Mouse (Mus musculus): ENCODE results near the gene Lyzl4. TPM values are rescaled to one million over a fixed set of nuclear protein-coding genes. Genes with fewer than 3 reads are reported as not detected.

The Lyzl4 gene
- polyA plus RNA-seq, 1 experiment = 145 TPM

DNA sequence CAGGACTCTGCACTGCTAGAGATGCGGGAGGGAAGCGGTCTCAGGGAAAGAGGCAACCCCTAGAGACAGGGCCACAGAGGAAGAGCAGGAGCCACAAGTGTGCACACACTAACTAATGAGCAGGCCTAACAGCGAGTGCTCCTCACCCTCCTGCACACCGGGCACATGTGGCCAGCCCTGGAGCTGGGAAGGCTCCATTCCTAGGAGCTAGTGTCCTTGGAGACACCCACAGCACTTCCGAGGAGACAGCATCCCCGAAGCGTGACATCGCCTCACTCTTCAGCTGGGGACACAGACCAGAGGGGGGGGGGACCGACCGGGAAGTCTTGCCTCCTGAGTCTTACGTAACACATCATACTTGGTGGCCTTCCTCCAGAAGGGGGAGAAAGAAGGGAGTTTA is 25.9 kb upstream of the Lyzl4 start:
- Histone ChIP-seq H3K4me3 (ENCODE audit: control insufficient read depth, low read depth, low read length) (no peak overlapping the region), H3K36me3 (ENCODE audit: control insufficient read depth, insufficient read depth, low read length) (no peaks in the 10 kb centered on the region), H3K27ac (ENCODE audit: control insufficient read depth, insufficient read depth, low read depth, low read length) (no peak overlapping the region), H3K27me3 (ENCODE audit: control insufficient read depth, insufficient read depth, low read length) (no peaks in the 10 kb centered on the region), H3K4me1 (ENCODE audit: control insufficient read depth, insufficient read depth, low read length) (peaks cover 14% of the 10 kb centered on the region)
- TF ChIP-seq CTCF (IDR thresholded peaks at IDR 0.05; ENCODE audit: control insufficient read depth, insufficient read depth, insufficient replicate concordance, low read depth, low read length) (no peak), POLR2A (IDR thresholded peaks at IDR 0.05; ENCODE audit: control insufficient read depth, low read depth, low read length) (no peak)

DNA sequence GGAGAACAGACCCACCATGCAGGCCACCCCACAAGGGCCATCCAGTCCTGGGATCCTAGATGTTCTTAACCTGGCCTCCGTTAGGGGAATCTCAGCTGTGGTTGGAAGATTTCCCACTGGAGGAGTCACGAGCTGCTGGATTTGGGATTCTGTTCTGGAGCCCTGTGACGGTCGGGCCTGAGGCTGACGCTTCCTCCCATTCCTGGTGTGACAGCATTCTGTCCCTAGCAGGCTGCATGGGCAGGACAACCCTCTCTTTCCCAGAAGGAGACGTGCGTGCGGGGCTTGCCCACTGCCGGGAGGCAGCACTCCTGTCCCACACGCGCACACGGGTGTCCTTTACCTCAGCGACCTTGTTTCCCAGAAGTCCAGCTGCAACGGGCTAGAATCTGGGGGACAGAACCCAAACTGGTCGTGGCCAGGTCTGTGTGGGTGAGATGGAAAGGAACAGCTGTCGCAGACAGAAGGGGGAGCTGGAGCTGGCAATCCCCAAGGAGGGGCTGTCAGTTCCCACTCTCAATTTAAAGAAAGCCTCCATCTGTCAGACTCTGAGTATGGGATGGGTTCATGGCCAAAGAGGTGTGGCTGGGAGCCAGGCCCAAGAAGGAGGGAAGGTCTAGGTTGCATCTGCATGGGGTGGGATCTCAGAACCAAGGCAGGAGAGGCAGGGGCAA is 25.2 kb upstream of the Lyzl4 start:
- H3K27me3 ChIP-seq (ENCODE audit: control insufficient read depth, insufficient read depth, low read length) = no peaks in the 10 kb centered on the region
- no peaks in the 10 kb centered on the region for H3K36me3 ChIP-seq (ENCODE audit: control insufficient read depth, insufficient read depth, low read length)
- H3K27ac ChIP-seq (ENCODE audit: control insufficient read depth, insufficient read depth, low read depth, low read length) = no peak overlapping the region
- no peak for TF ChIP-seq CTCF (IDR thresholded peaks at IDR 0.05; ENCODE audit: control insufficient read depth, insufficient read depth, insufficient replicate concordance, low read depth, low read length)
- TF ChIP-seq POLR2A (IDR thresholded peaks at IDR 0.05; ENCODE audit: control insufficient read depth, low read depth, low read length) = no peak
- peaks cover 14% of the 10 kb centered on the region for H3K4me1 ChIP-seq (ENCODE audit: control insufficient read depth, insufficient read depth, low read length)
- H3K4me3 ChIP-seq (ENCODE audit: control insufficient read depth, low read depth, low read length) = no peak overlapping the region

DNA sequence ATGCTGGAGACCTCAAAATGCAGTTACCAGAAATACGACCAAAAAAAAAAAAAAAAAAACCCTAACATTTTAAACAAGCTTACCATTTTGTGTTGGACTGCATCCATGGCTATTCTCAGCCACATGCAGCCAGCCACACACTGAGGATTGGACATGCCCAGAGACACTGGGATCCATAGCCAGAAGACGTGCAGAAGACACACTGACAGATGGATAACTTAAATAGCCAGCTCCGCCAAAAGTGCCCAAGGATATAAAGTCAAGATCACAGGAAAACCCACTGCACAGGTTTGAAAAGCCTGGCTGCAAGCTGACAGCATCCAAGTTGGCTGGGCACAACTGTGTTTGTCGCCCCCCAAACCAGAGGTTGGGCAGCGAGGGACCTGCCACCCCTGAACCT is 22.2 kb upstream of the Lyzl4 start:
- TF ChIP-seq POLR2A (IDR thresholded peaks at IDR 0.05; ENCODE audit: control insufficient read depth, low read depth, low read length) (no peak), CTCF (IDR thresholded peaks at IDR 0.05; ENCODE audit: control insufficient read depth, insufficient read depth, insufficient replicate concordance, low read depth, low read length) (no peak)
- H3K4me3 ChIP-seq (ENCODE audit: control insufficient read depth, low read depth, low read length) = no peak overlapping the region
- no peak overlapping the region for H3K27ac ChIP-seq (ENCODE audit: control insufficient read depth, insufficient read depth, low read depth, low read length)
- H3K36me3 ChIP-seq (ENCODE audit: control insufficient read depth, insufficient read depth, low read length) = no peaks in the 10 kb centered on the region
- no peaks in the 10 kb centered on the region for H3K27me3 ChIP-seq (ENCODE audit: control insufficient read depth, insufficient read depth, low read length)
- H3K4me1 ChIP-seq (ENCODE audit: control insufficient read depth, insufficient read depth, low read length) = peaks cover 3% of the 10 kb centered on the region

DNA sequence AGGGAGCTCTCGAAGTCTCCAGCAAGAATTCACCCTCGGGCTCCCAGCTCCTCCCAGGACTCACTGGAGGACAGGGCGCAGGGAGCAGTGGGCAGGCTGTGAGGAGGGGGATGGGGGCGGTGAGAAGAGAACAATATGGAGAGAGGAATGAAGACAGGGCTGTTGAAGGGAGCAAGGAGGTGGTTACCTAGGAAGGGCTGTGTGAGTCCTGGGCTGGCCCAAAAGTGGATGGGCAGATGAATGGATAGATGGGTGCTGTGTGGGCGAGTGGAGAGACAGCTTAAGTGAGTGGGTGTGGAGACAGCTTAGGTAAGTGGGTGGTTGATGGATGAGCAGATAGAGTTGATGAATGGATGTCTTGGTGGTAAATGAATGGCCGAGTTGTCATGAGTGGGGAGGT is 21.6 kb upstream of the Lyzl4 start:
- Histone ChIP-seq H3K27ac (ENCODE audit: control insufficient read depth, insufficient read depth, low read depth, low read length) (no peak overlapping the region), H3K27me3 (ENCODE audit: control insufficient read depth, insufficient read depth, low read length) (no peaks in the 10 kb centered on the region), H3K4me1 (ENCODE audit: control insufficient read depth, insufficient read depth, low read length) (no peaks in the 10 kb centered on the region), H3K36me3 (ENCODE audit: control insufficient read depth, insufficient read depth, low read length) (no peaks in the 10 kb centered on the region), H3K4me3 (ENCODE audit: control insufficient read depth, low read depth, low read length) (no peak overlapping the region)
- no peak for TF ChIP-seq POLR2A (IDR thresholded peaks at IDR 0.05; ENCODE audit: control insufficient read depth, low read depth, low read length)
- no peak for TF ChIP-seq CTCF (IDR thresholded peaks at IDR 0.05; ENCODE audit: control insufficient read depth, insufficient read depth, insufficient replicate concordance, low read depth, low read length)

DNA sequence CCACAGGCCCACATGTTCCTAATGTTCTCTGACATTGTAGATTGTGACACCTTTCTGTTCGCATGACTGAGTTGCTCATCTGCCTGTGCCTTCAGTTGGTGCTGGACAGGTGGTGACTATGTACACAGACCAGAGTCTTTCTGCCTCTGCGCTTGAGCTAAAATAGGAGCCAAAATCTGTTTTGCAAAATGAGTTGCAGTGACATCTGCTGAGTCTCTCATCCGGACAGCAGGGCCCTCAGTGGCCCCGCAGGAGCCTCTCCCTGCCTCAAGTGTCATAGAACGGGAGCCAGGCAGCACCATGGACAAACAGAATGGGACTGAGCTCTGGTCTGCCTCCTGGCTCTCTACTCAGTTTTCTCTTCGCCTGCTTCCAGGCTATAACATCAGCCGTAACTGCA is 17.9 kb upstream of the Lyzl4 start:
- H3K27me3 ChIP-seq (ENCODE audit: control insufficient read depth, insufficient read depth, low read length) = no peaks in the 10 kb centered on the region
- H3K27ac ChIP-seq (ENCODE audit: control insufficient read depth, insufficient read depth, low read depth, low read length) = no peak overlapping the region
- no peak overlapping the region for H3K4me3 ChIP-seq (ENCODE audit: control insufficient read depth, low read depth, low read length)
- no peaks in the 10 kb centered on the region for H3K36me3 ChIP-seq (ENCODE audit: control insufficient read depth, insufficient read depth, low read length)
- H3K4me1 ChIP-seq (ENCODE audit: control insufficient read depth, insufficient read depth, low read length) = no peaks in the 10 kb centered on the region
- TF ChIP-seq POLR2A (IDR thresholded peaks at IDR 0.05; ENCODE audit: control insufficient read depth, low read depth, low read length) (no peak), CTCF (IDR thresholded peaks at IDR 0.05; ENCODE audit: control insufficient read depth, insufficient read depth, insufficient replicate concordance, low read depth, low read length) (no peak)

DNA sequence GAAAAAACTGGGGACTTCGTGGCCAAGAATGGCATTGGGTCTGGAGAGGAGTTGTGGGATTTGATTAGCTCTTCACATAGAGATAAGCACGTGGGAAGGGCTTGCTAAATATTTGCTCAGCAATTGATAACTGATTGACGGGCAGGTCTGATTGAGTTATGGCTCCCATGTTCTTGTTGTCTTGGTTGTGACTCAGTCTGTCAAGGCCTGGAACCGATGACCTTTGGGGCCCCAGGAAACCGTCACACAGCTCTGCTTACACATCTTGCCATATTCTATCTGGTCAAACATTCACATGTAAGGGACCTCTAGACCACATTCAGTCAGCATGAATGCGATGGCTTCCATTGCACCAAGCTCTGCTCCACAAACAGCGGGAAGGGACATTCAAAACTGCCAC is 16.4 kb upstream of the Lyzl4 start:
- H3K36me3 ChIP-seq (ENCODE audit: control insufficient read depth, insufficient read depth, low read length) = no peaks in the 10 kb centered on the region
- H3K27ac ChIP-seq (ENCODE audit: control insufficient read depth, insufficient read depth, low read depth, low read length) = no peak overlapping the region
- H3K4me1 ChIP-seq (ENCODE audit: control insufficient read depth, insufficient read depth, low read length) = no peaks in the 10 kb centered on the region
- TF ChIP-seq POLR2A (IDR thresholded peaks at IDR 0.05; ENCODE audit: control insufficient read depth, low read depth, low read length) (no peak), CTCF (IDR thresholded peaks at IDR 0.05; ENCODE audit: control insufficient read depth, insufficient read depth, insufficient replicate concordance, low read depth, low read length) (no peak)
- H3K27me3 ChIP-seq (ENCODE audit: control insufficient read depth, insufficient read depth, low read length) = no peaks in the 10 kb centered on the region
- H3K4me3 ChIP-seq (ENCODE audit: control insufficient read depth, low read depth, low read length) = no peak overlapping the region

DNA sequence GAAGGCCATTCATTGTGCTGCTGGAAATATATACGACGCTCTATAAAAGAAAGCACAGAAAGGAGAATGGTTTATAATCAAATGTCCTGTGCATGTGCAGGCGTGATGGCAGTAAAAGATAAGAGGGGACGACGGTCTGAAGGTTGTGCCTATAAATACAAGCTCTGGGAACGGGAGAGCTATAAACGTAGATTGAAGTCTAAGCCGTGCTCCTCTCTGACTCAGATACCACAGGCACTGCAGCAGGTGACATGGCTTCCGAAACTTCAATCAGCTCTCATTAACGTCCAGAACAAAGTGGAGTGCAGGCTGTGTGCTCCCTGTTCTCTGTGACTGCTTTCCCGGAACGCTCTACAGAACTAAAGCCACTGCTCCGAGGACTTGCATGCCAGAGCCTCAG is 15.2 kb upstream of the Lyzl4 start:
- H3K36me3 ChIP-seq (ENCODE audit: control insufficient read depth, insufficient read depth, low read length) = no peaks in the 10 kb centered on the region
- H3K27ac ChIP-seq (ENCODE audit: control insufficient read depth, insufficient read depth, low read depth, low read length) = no peak overlapping the region
- TF ChIP-seq CTCF (IDR thresholded peaks at IDR 0.05; ENCODE audit: control insufficient read depth, insufficient read depth, insufficient replicate concordance, low read depth, low read length) = no peak
- no peak for TF ChIP-seq POLR2A (IDR thresholded peaks at IDR 0.05; ENCODE audit: control insufficient read depth, low read depth, low read length)
- no peaks in the 10 kb centered on the region for H3K27me3 ChIP-seq (ENCODE audit: control insufficient read depth, insufficient read depth, low read length)
- no peak overlapping the region for H3K4me3 ChIP-seq (ENCODE audit: control insufficient read depth, low read depth, low read length)
- no peaks in the 10 kb centered on the region for H3K4me1 ChIP-seq (ENCODE audit: control insufficient read depth, insufficient read depth, low read length)

Measured in testis, adult 2 months (tissue).